Mouse (Mus musculus): ENCODE results near the gene Celf2. TPM values are rescaled to one million over a fixed set of nuclear protein-coding genes. Genes with fewer than 3 reads are reported as not detected.
A peak's percentile ranks its signal among the peaks of the same experiment; 100 is the strongest.

Celf2 gene
- polyA plus RNA-seq, 1 experiment from 2014 or later = 51.0 TPM

GRCm38 (mm10) chr2:6877094-6877493, 632.3 kb downstream of the Celf2 start:
- ATAC-seq (replicated peaks; ENCODE audit: insufficient number of reproducible peaks, low FRiP score, low TSS enrichment) = no peak
- Histone ChIP-seq H3K4me1 (ENCODE audit: control insufficient read depth, insufficient read depth, low read length) (no peaks in the 10 kb centered on the region), H3K27ac (ENCODE audit: low read depth, low read length) (no peak overlapping the region), H3K36me3 (ENCODE audit: control insufficient read depth, insufficient read depth, low read length) (no peaks in the 10 kb centered on the region), H3K4me3 (ENCODE audit: low read depth, low read length) (no peak overlapping the region), H3K9me3 (replicated peaks; ENCODE audit: control insufficient read depth, low read length) (no peaks in the 10 kb centered on the region), H3K4me2 (no peak overlapping the region), H3K9ac (ENCODE audit: low read depth, low read length) (no peak overlapping the region), H3K27me3 (ENCODE audit: control insufficient read depth, insufficient read depth, low read length) (no peaks in the 10 kb centered on the region)
- 56% methylated on average over 5 of the region's 5 CpGs for WGBS (ENCODE audit: insufficient replicate concordance)

- H3K9ac ChIP-seq (ENCODE audit: low read depth, low read length) = no peak overlapping the region
- no peak for ATAC-seq (replicated peaks; ENCODE audit: insufficient number of reproducible peaks, low FRiP score, low TSS enrichment)
- 59% methylated on average over 5 of the region's 5 CpGs for WGBS (ENCODE audit: insufficient replicate concordance)
- no peak overlapping the region for H3K27ac ChIP-seq (ENCODE audit: low read depth, low read length)
- H3K36me3 ChIP-seq (ENCODE audit: control insufficient read depth, insufficient read depth, low read length) = no peaks in the 10 kb centered on the region
- no peak overlapping the region for H3K4me2 ChIP-seq
- no peaks in the 10 kb centered on the region for H3K27me3 ChIP-seq (ENCODE audit: control insufficient read depth, insufficient read depth, low read length)
- H3K4me3 ChIP-seq (ENCODE audit: low read depth, low read length) = no peak overlapping the region
- H3K9me3 ChIP-seq (replicated peaks; ENCODE audit: control insufficient read depth, low read length) = no peaks in the 10 kb centered on the region
- no peaks in the 10 kb centered on the region for H3K4me1 ChIP-seq (ENCODE audit: control insufficient read depth, insufficient read depth, low read length)
Observed at GRCm38 (mm10) chr2:6876547-6876946, 632.8 kb downstream of the Celf2 start.

- Histone ChIP-seq H3K36me3 (ENCODE audit: control insufficient read depth, insufficient read depth, low read length) (no peaks in the 10 kb centered on the region), H3K9me3 (replicated peaks; ENCODE audit: control insufficient read depth, low read length) (no peaks in the 10 kb centered on the region), H3K27me3 (ENCODE audit: control insufficient read depth, insufficient read depth, low read length) (no peaks in the 10 kb centered on the region), H3K4me2 (no peak overlapping the region), H3K27ac (ENCODE audit: low read depth, low read length) (no peak overlapping the region), H3K4me3 (ENCODE audit: low read depth, low read length) (no peak overlapping the region), H3K9ac (ENCODE audit: low read depth, low read length) (no peak overlapping the region), H3K4me1 (ENCODE audit: control insufficient read depth, insufficient read depth, low read length) (peaks cover 3% of the 10 kb centered on the region; the same call in 1 of the 2 replicates)
- WGBS (ENCODE audit: insufficient replicate concordance) = 40% methylated on average over 11 of the region's 11 CpGs
- ATAC-seq (replicated peaks; ENCODE audit: insufficient number of reproducible peaks, low FRiP score, low TSS enrichment) = no peak
Observed at GRCm38 (mm10) chr2:6875071-6875611, 634.2 kb downstream of the Celf2 start.

DNA sequence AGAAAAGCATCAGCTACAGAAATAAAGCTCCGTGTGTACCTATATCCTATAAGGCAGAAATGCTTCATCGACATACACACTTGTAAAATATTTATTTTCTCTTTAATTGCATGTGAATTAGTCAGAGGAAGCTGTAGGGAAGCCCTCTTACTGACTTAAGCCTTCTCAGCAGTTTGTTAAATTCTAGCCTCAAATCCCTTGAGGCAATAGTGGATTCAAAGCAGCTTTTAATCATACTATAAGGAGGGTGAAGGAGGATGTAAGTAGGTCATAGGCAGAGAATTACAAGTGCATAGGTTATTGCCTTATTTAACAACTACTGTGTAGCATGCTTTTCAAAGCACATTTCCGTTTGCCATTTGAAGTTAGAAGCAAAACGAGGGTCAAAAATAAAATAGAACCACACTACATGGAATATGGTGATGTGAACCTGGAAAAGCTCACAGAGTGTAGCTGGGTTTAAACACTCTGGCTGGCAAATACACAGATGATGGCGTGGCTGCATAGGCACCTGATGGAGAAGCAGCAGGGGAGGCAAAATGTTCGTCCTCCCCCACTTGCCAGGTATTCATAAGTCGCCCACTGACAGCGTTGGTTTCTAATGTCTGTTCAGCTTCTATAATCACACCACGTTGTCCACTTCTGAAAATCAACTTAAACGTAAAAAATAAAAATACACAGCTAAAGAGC, 635.0 kb downstream of the Celf2 start:
- no peak overlapping the region for H3K4me3 ChIP-seq (ENCODE audit: low read depth, low read length)
- no peak overlapping the region for H3K4me2 ChIP-seq

DNA sequence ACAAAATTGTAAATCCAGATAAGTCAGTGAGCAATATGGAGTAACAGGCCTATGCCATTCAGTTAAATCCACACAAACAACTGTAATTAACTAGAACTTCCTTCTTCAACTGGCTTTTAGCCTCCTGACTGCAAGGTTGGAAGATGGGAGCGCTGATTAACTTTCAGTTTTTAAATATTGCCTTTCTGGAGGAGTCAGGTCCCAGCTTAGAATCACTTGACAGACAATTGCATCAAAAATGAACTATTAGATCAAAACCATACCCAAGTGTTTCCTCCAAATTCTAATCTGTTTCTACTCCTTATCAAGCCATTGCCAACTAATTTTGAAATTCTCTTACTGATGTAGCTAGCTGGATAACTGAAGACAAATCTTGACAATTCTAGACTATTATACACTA, 635.7 kb downstream of the Celf2 start:
- H3K27me3 ChIP-seq (ENCODE audit: control insufficient read depth, insufficient read depth, low read length) = no peaks in the 10 kb centered on the region
- H3K4me2 ChIP-seq = no peak overlapping the region
- no peak overlapping the region for H3K4me3 ChIP-seq (ENCODE audit: low read depth, low read length)
- H3K9ac ChIP-seq (ENCODE audit: low read depth, low read length) = no peak overlapping the region
- H3K4me1 ChIP-seq (ENCODE audit: control insufficient read depth, insufficient read depth, low read length) = peaks cover 3% of the 10 kb centered on the region; the same call in 1 of the 2 replicates
- H3K27ac ChIP-seq (ENCODE audit: low read depth, low read length) = no peak overlapping the region
- H3K36me3 ChIP-seq (ENCODE audit: control insufficient read depth, insufficient read depth, low read length) = no peaks in the 10 kb centered on the region
- 91% methylated on average over 1 of the region's 1 CpGs for WGBS (ENCODE audit: insufficient replicate concordance)
- no peaks in the 10 kb centered on the region for H3K9me3 ChIP-seq (replicated peaks; ENCODE audit: control insufficient read depth, low read length)
- no peak for ATAC-seq (replicated peaks; ENCODE audit: insufficient number of reproducible peaks, low FRiP score, low TSS enrichment)

More for the DNA sequence above, 635.0 kb downstream of the Celf2 start:
- no peak overlapping the region for H3K27ac ChIP-seq (ENCODE audit: low read depth, low read length)
- ATAC-seq (replicated peaks; ENCODE audit: insufficient number of reproducible peaks, low FRiP score, low TSS enrichment) = no peak
- 59% methylated on average over 10 of the region's 10 CpGs for WGBS (ENCODE audit: insufficient replicate concordance)
- H3K9ac ChIP-seq (ENCODE audit: low read depth, low read length) = no peak overlapping the region
- no peaks in the 10 kb centered on the region for H3K9me3 ChIP-seq (replicated peaks; ENCODE audit: control insufficient read depth, low read length)
- peaks cover 3% of the 10 kb centered on the region; the same call in 1 of the 2 replicates for H3K4me1 ChIP-seq (ENCODE audit: control insufficient read depth, insufficient read depth, low read length)
- no peaks in the 10 kb centered on the region for H3K36me3 ChIP-seq (ENCODE audit: control insufficient read depth, insufficient read depth, low read length)
- H3K27me3 ChIP-seq (ENCODE audit: control insufficient read depth, insufficient read depth, low read length) = no peaks in the 10 kb centered on the region

- ATAC-seq (replicated peaks; ENCODE audit: insufficient number of reproducible peaks, low FRiP score, low TSS enrichment) = no peak; the same call in 1 of the 2 replicates
- Histone ChIP-seq H3K4me1 (ENCODE audit: control insufficient read depth, insufficient read depth, low read length) (peaks cover 3% of the 10 kb centered on the region; the same call in 1 of the 2 replicates), H3K4me2 (peak overlapping the region; percentile 83), H3K27me3 (ENCODE audit: control insufficient read depth, insufficient read depth, low read length) (no peaks in the 10 kb centered on the region), H3K9ac (ENCODE audit: low read depth, low read length) (peak overlapping the region; percentile 86), H3K9me3 (replicated peaks; ENCODE audit: control insufficient read depth, low read length) (no peaks in the 10 kb centered on the region), H3K27ac (ENCODE audit: low read depth, low read length) (peak overlapping the region; percentile 91; the same call in 1 of the 2 replicates), H3K36me3 (ENCODE audit: control insufficient read depth, insufficient read depth, low read length) (no peaks in the 10 kb centered on the region), H3K4me3 (ENCODE audit: low read depth, low read length) (peak overlapping the region; percentile 83)
- WGBS (ENCODE audit: insufficient replicate concordance) = 10% methylated on average over 10 of the region's 10 CpGs
Observed at GRCm38 (mm10) chr2:6872894-6873255, 636.5 kb downstream of the Celf2 start.

DNA sequence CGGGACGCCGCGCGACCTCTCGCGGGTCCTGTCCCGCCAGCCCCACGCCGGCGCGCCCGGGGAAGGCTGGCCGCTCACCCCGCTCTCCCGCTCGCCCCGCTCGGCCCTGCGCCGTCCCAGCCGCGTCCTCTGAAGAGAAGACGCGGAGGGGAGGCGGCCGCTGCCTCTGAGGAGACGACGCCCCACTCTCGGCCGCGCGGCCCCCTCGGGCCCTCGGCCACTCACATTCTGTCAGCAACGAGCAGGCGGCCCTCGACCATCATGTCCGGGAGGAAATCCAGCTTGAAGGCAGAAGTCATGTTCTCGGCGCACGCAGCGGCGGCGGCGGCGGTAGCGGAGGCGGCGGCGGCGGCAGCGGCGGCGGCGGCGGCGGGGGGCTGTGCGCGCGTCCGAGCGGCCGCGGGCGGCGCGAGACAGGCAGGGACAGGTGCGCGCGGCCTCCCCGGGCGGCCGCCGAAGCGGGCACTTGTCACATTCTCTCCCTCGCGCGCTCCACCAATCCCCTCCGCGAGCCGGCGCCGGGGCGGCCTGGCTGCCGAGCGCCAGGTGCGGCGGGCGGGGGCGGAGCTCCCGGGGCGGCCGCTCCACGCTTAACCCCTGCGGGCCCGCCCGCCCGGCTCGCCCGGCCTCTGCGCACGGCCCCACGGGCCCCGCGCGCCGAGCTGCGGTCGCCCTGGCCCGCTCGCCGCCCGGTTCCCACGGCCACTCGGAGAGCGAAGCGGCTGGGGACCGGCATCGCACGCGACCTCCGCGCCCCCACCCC, 637.1 kb downstream of the Celf2 start:
- Histone ChIP-seq H3K4me3 (ENCODE audit: low read depth, low read length) (peak overlapping the region; percentile 83), H3K27ac (ENCODE audit: low read depth, low read length) (peak overlapping the region; percentile 91), H3K4me2 (peak overlapping the region; percentile 83), H3K9me3 (replicated peaks; ENCODE audit: control insufficient read depth, low read length) (no peaks in the 10 kb centered on the region), H3K27me3 (ENCODE audit: control insufficient read depth, insufficient read depth, low read length) (no peaks in the 10 kb centered on the region), H3K9ac (ENCODE audit: low read depth, low read length) (peak overlapping the region; percentile 86), H3K4me1 (ENCODE audit: control insufficient read depth, insufficient read depth, low read length) (peaks cover 3% of the 10 kb centered on the region; the same call in 1 of the 2 replicates), H3K36me3 (ENCODE audit: control insufficient read depth, insufficient read depth, low read length) (no peaks in the 10 kb centered on the region)
- ATAC-seq (replicated peaks; ENCODE audit: insufficient number of reproducible peaks, low FRiP score, low TSS enrichment) = peak; percentile 80
- WGBS (ENCODE audit: insufficient replicate concordance) = under 1% methylated on average over 88 of the region's 124 CpGs

- Histone ChIP-seq H3K9me3 (replicated peaks; ENCODE audit: control insufficient read depth, low read length) (no peaks in the 10 kb centered on the region), H3K27me3 (ENCODE audit: control insufficient read depth, insufficient read depth, low read length) (no peaks in the 10 kb centered on the region), H3K9ac (ENCODE audit: low read depth, low read length) (peak overlapping the region; percentile 86), H3K27ac (ENCODE audit: low read depth, low read length) (peak overlapping the region; percentile 91), H3K36me3 (ENCODE audit: control insufficient read depth, insufficient read depth, low read length) (no peaks in the 10 kb centered on the region), H3K4me1 (ENCODE audit: control insufficient read depth, insufficient read depth, low read length) (peaks cover 3% of the 10 kb centered on the region; the same call in 1 of the 2 replicates), H3K4me2 (peak overlapping the region; percentile 83), H3K4me3 (ENCODE audit: low read depth, low read length) (peak overlapping the region; percentile 83)
- 5% methylated on average over 39 of the region's 40 CpGs for WGBS (ENCODE audit: insufficient replicate concordance)
- ATAC-seq (replicated peaks; ENCODE audit: insufficient number of reproducible peaks, low FRiP score, low TSS enrichment) = no peak; the same call in 1 of the 2 replicates
Observed at GRCm38 (mm10) chr2:6871281-6872130, 637.9 kb downstream of the Celf2 start.
